Mouse (Mus musculus): ENCODE data around the gene Atp2b4.

GRCm38 (mm10) chr1:133715191-133715590 is 85.7 kb downstream of the Atp2b4 start:
- no peak for TF ChIP-seq POLR2A (IDR thresholded peaks at IDR 0.05; ENCODE audit: low read depth, low read length)
- TF ChIP-seq CTCF (conservative IDR thresholded peaks at IDR 0.05; ENCODE audit: insufficient read depth, insufficient read length, low read depth, low read length) = no peak

All from kidney, adult 2 months (tissue).